Mouse (Mus musculus) liver, embryonic 14.5 days (tissue): ENCODE measurements at regions not wholly inside any gene's neighbourhood (a gene's known extent, or its start where the extent isn't known, plus 50 kb on each side); places are given as distances from the start of the nearest gene placed in this dataset.

Source experiments
- ATAC-seq: fragments of 200-750 bp; cut with Nextera tagmentation; 2 replicates; pipeline ENCODE4 v1.8.0; 2017; ENCODE audit warnings: moderate number of reproducible peaks, mild to moderate bottlenecking, moderate library complexity; ENCODE audit not compliant: insufficient read depth
- DNase-seq, 3 experiments: peaks; one replicate each; pipeline ENCODE4 v3.0.0-alpha.2; 2012 to 2013; ENCODE audit warnings: low read depth in 3 of 3, low spot score in 3 of 3
- H3K27ac ChIP-seq: fragments of 300-500 bp; sonication (generic); 2 replicates; pipeline ENCODE4 v1.5.1; 2014; ENCODE audit warnings: moderate library complexity, mild to moderate bottlenecking, control low read depth, inconsistent platforms
- H3K27me3 ChIP-seq: fragments of 300-500 bp; sonication (generic); 2 replicates; pipeline ENCODE4 v1.6.1; 2014; ENCODE audit warnings: mild to moderate bottlenecking, low read length, moderate library complexity; ENCODE audit not compliant: control insufficient read depth, insufficient read depth
- H3K36me3 ChIP-seq: fragments of 300-500 bp; sonication (generic); replicated peaks from 2 replicates; pipeline ENCODE4 v1.6.1; 2014; ENCODE audit warnings: low read depth; ENCODE audit not compliant: control insufficient read depth, insufficient read depth
- H3K4me1 ChIP-seq, 2 experiments: fragments of 200-500 bp in 1 of 2; fragments of 300-500 bp in 1 of 2; sonication (generic) in 1 of 2; replicated peaks; 2 replicates each; pipeline ENCODE4 v1.6.1; 2012 to 2014; ENCODE audit warnings: antibody characterized with exemption in 1 of 2, inconsistent platforms in 1 of 2, low read length in 1 of 2; ENCODE audit not compliant: control insufficient read depth in 2 of 2, insufficient read depth in 2 of 2
- H3K4me2 ChIP-seq: fragments of 300-500 bp; sonication (generic); 2 replicates; pipeline ENCODE4 v1.6.1; 2014; ENCODE audit warnings: low read depth, mild to moderate bottlenecking, control low read depth, moderate library complexity
- H3K4me3 ChIP-seq, 2 experiments: fragments of 200-500 bp in 1 of 2; fragments of 300-500 bp in 1 of 2; sonication (generic) in 1 of 2; 2 replicates each; pipeline ENCODE4 v1.5.1; 2012 to 2014; ENCODE audit warnings: low read depth in 2 of 2, low read length in 2 of 2, mild to moderate bottlenecking in 2 of 2, control low read depth in 1 of 2, inconsistent platforms in 1 of 2, moderate library complexity in 1 of 2; ENCODE audit not compliant: insufficient read depth in 1 of 2
- H3K9ac ChIP-seq: fragments of 300-500 bp; sonication (generic); replicated peaks from 2 replicates; pipeline ENCODE4 v1.6.1; 2014; ENCODE audit warnings: mild to moderate bottlenecking, control low read depth, moderate library complexity
- H3K9me3 ChIP-seq: fragments of 300-500 bp; sonication (generic); 2 replicates; pipeline ENCODE4 v1.6.1; 2016; ENCODE audit warnings: low read length, mixed read lengths; ENCODE audit not compliant: control insufficient read depth
- CTCF ChIP-seq: IDR thresholded peaks from 2 replicates; pipeline ENCODE4 v1.5.1; 2016; ENCODE audit warnings: antibody characterized with exemption, low read depth, control low read depth
- EP300 ChIP-seq: IDR thresholded peaks from 2 replicates; pipeline ENCODE4 v1.6.1; 2016; ENCODE audit warnings: antibody characterized with exemption, low read depth
- WGBS: fragments of 180-500 bp; shearing (Covaris S2); extraction: QIAGEN DNeasy Blood & Tissue Kit; methylation state at CpG from one replicate; pipeline ENCODE4 v1.1.7; 2014; ENCODE audit not compliant: insufficient replicate concordance; 5-methylcytosine and 5-hydroxymethylcytosine counted together

DNA sequence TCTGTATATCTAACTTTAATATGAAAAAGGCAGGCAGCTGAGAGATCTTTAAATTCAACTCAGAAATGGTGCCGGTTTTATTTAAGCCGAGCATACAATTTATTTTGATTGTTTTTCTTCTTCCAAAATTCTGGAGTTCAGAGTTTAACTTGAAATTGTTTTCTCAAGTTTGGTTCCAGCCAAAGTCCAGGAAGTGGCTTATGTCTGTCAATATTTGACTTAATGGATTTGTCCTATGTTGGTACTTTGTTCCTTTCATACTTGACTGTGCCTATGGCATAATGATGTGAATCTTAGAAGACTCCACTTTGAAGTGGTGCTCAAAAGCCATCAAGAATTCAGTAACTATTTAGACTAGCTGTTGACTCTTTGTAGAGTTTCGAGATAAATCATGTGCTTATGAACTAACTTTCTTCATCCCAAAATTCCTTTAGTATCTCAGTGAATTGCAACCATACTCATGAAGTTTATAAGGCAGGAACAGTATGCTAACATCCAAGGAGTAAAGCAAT, 247.6 kb downstream of the Gm11146 start:
- Histone ChIP-seq H3K36me3 (no peaks in the 10 kb centered on the region), H3K4me3 (no peak overlapping the region), H3K27ac (no peak overlapping the region), H3K4me2 (no peak overlapping the region), H3K27me3 (no peaks in the 10 kb centered on the region), H3K4me1 (no peaks in the 10 kb centered on the region), H3K9me3 (no peaks in the 10 kb centered on the region), H3K9ac (no peak overlapping the region)
- ATAC-seq (no peak), DNase-seq (no peak)
- WGBS: 64% methylated on average over 3 of the region's 3 CpGs
- no peak for TF ChIP-seq EP300
- no peak for TF ChIP-seq CTCF

DNA sequence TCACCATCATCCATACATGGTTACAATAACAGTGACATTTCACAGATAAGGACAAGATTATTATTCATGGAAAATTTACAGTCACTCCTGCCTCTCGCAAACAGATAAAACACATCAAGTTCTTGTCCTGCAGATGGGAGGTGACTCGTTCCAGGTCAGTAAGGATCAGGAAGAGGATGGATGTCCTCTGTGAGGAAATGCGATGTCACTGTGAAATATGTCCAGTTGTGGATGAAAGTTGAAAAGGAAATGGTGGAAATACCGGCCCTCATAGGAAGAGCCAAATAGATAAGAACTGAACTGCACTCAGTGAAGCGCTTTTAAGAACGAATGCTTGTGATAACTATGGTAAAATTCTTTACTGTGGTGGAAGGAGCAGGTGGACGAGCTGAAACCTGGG, 255.8 kb downstream of the Gm11146 start:
- no peak overlapping the region for H3K27ac ChIP-seq
- H3K4me3 ChIP-seq: no peak overlapping the region
- 27% methylated on average over 7 of the region's 7 CpGs for WGBS
- ATAC-seq (no peak), DNase-seq (no peak)
- no peak overlapping the region for H3K9ac ChIP-seq
- H3K4me2 ChIP-seq: no peak overlapping the region
- TF ChIP-seq EP300: no peak
- TF ChIP-seq CTCF: no peak
- no peaks in the 10 kb centered on the region for H3K9me3 ChIP-seq
- no peaks in the 10 kb centered on the region for H3K36me3 ChIP-seq
- no peaks in the 10 kb centered on the region for H3K4me1 ChIP-seq
- no peaks in the 10 kb centered on the region for H3K27me3 ChIP-seq

DNA sequence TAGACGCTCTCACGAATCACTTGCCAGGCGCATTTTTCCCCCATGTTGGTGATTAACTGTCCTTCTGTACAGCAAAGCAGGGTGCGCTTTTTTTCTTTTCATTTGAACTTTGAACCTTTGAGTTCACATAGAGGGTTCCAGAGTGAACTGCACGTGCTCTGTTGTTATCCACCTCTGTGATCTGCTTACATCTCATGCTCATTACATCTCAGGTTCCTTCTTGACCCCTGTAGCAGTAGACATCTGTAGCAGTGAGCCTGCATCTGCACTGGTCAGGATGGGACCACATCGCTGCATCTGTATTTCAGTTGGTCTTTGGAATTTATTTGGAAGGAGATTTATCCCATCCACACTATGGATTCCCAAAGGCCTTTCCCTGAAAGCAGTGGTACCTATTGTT, 269.6 kb downstream of the Gm11146 start:
- no peak overlapping the region for H3K9ac ChIP-seq
- H3K27me3 ChIP-seq: no peaks in the 10 kb centered on the region
- no peaks in the 10 kb centered on the region for H3K4me1 ChIP-seq
- H3K4me3 ChIP-seq: no peak overlapping the region
- no peak for ATAC-seq
- no peak overlapping the region for H3K27ac ChIP-seq
- no peaks in the 10 kb centered on the region for H3K9me3 ChIP-seq
- DNase-seq: no peak
- 63% methylated on average over 6 of the region's 6 CpGs for WGBS
- no peak overlapping the region for H3K4me2 ChIP-seq
- TF ChIP-seq CTCF (no peak), EP300 (no peak)
- H3K36me3 ChIP-seq: no peaks in the 10 kb centered on the region

DNA sequence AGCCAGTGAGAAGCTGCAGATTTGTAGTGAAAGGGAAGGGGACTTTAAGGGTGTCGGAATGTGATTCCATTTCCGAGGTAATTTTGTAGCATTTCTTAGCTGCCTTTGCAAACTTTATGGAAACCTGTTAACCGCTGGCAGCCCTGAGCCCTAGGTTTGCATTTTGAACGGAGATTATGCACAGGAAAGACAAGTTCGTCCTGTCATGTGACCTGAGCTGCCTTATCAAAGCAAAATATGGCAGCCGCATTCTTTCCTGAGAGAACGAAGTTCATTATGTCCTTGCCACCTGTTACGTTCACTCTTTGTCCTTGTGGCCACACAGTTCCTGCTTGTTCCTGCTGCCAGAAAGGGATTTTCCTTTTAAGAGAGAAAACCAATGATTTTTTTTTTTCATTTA, 270.9 kb downstream of the Gm11146 start:
- Histone ChIP-seq H3K4me2 (peak overlapping the region; percentile 45), H3K36me3 (no peaks in the 10 kb centered on the region), H3K9ac (no peak overlapping the region), H3K9me3 (no peaks in the 10 kb centered on the region), H3K27me3 (no peaks in the 10 kb centered on the region), H3K27ac (no peak overlapping the region), H3K4me3 (peak overlapping the region; percentile 20 to 27; a peak in 2 of 4 replicates), H3K4me1 (no peaks in the 10 kb centered on the region)
- TF ChIP-seq EP300: no peak
- no peak for TF ChIP-seq CTCF
- no peak for ATAC-seq
- DNase-seq: peak in 1 of 3 experiments; percentile 15
- WGBS: 35% methylated on average over 8 of the region's 8 CpGs

DNA sequence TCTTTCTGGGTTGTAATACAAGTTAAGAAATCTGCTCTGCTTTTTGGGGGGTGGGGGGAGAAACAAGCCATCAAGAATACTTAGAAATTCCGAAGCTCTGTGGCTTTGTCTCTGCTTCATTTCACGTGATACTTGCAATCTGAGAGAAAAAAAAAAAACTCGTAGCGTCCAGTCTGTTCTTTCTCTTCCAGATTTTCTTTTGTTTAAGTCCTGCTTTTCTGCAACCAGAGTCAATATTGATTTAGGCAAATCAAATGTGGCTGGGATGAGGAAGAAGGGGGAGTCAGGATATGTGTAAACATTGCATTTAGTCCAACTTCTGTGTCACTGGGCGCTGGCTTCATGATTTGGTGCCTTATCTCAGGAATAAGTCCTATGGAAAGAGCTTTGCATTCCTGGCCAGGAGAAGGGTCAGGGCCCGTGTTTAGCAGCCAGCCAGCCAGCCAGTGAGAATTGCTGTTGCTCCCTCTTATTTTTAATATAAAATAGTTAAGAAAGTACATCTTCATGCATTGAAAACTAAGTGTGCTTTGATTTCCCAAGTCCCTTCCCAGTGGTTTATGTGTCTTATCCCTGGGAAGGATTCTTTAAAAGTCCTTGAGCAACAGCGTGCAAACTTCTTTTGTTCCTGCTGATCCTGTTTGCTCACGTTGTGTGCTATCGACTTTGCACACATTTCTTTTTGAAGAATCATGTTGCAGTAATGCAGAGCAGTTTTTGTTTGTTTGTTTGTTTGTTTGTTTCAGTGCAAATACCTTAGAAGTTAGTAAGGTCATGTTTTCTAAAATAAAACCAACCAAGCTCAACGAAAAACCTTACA, 272.0 kb downstream of the Gm11146 start:
- ATAC-seq: peak; percentile 47
- Histone ChIP-seq H3K4me1 (no peaks in the 10 kb centered on the region), H3K4me2 (peak overlapping the region; percentile 45), H3K27ac (peak overlapping the region; percentile 36; the same call in 1 of the 2 replicates), H3K27me3 (no peaks in the 10 kb centered on the region), H3K36me3 (no peaks in the 10 kb centered on the region), H3K4me3 (peak overlapping the region; percentile 46 to 64), H3K9me3 (no peaks in the 10 kb centered on the region), H3K9ac (no peak overlapping the region)
- DNase-seq: peak in 2 of 3 experiments; percentile 16 to 23
- WGBS: 37% methylated on average over 10 of the region's 10 CpGs
- TF ChIP-seq EP300 (no peak), CTCF (no peak)
